Mouse (Mus musculus) liver, adult 2 months (tissue): ENCODE measurements at regions not wholly inside any gene's neighbourhood (a gene's known extent, or its start where the extent isn't known, plus 50 kb on each side); places are given as distances from the start of the nearest gene placed in this dataset.

Experiments used
- DNase-seq: peaks from one replicate; pipeline ENCODE4 v3.0.0-alpha.2; 2011; ENCODE audit warnings: low read depth, low spot score; ENCODE audit errors: extremely low read depth
- H3K27ac ChIP-seq: fragments of 200-500 bp; replicated peaks from 2 replicates; pipeline ENCODE4 v1.5.1; 2012; ENCODE audit warnings: low read depth, mild to moderate bottlenecking, control low read depth, inconsistent platforms, low read length; ENCODE audit not compliant: insufficient read depth
- H3K27me3 ChIP-seq: fragments of 200-500 bp; 2 replicates; pipeline ENCODE4 v1.6.1; 2012; ENCODE audit warnings: mild to moderate bottlenecking, moderate library complexity, low read length, inconsistent platforms; ENCODE audit not compliant: control insufficient read depth, insufficient read depth
- H3K36me3 ChIP-seq: fragments of 200-500 bp; 2 replicates; pipeline ENCODE4 v1.6.1; 2012; ENCODE audit warnings: low read length, inconsistent platforms; ENCODE audit not compliant: control insufficient read depth, insufficient read depth
- H3K4me1 ChIP-seq: fragments of 200-500 bp; 2 replicates; pipeline ENCODE4 v1.6.1; 2011; ENCODE audit warnings: low read length; ENCODE audit not compliant: control insufficient read depth, insufficient read depth
- H3K4me3 ChIP-seq: fragments of 200-500 bp; 2 replicates; pipeline ENCODE4 v1.5.1; 2011; ENCODE audit warnings: low read depth, mild to moderate bottlenecking, control low read depth, low read length, moderate library complexity; ENCODE audit not compliant: insufficient read depth
- H3K79me2 ChIP-seq: fragments of 200-500 bp; 2 replicates; pipeline ENCODE4 v1.6.1; 2012; ENCODE audit warnings: inconsistent platforms, mild to moderate bottlenecking, low read length, moderate library complexity; ENCODE audit not compliant: control insufficient read depth, insufficient read depth
- H3K9ac ChIP-seq: fragments of 200-500 bp; 2 replicates; pipeline ENCODE4 v1.6.1; 2012; ENCODE audit warnings: low read depth, mild to moderate bottlenecking, control low read depth, inconsistent platforms, low read length
- CTCF ChIP-seq: fragments of 200-500 bp; IDR thresholded peaks from 2 replicates; pipeline ENCODE4 v1.5.1; 2011; ENCODE audit warnings: low read depth, low read length, control low read depth
- POLR2A ChIP-seq: fragments of 200-500 bp; IDR thresholded peaks from 2 replicates; pipeline ENCODE4 v1.6.1; 2011; ENCODE audit warnings: low read length, control low read depth; ENCODE audit not compliant: insufficient read depth; ENCODE audit errors: extremely low read depth
- WGBS: fragments of 180-500 bp; shearing (Covaris S2); methylation state at CpG from one replicate; pipeline ENCODE4 v1.1.7; 2018; 5-methylcytosine and 5-hydroxymethylcytosine counted together

DNA sequence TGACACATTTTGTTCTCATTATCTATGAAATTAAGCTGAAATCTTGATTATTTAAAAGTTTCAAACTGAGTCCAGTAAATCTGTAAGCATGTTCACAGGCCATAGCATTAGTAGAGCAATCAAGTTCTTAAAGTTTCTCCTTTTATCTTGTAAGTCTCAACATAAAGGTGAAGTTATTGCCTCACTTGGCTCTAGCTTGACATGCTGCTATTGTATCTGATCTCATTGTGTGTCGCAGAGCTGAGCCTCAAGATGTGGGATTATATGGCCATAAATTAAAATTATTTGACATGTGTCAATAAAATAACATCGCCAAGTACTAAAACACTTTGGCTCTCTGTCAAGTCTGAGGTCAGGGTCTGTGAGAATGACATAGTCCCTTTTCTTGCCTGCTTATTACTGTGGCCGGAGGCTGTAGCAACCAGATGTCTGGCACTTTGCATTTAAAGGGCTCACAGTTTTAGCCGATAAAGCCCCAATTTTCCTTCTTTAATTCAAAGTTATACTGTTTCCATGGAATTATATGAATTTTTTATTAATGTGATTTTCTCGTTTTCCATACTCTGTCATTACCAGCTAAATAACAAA is 775.8 kb downstream of the A830018L16Rik start:
- Histone ChIP-seq H3K79me2 (no peaks in the 10 kb centered on the region), H3K27ac (no peak overlapping the region), H3K36me3 (no peaks in the 10 kb centered on the region), H3K9ac (no peak overlapping the region), H3K4me1 (no peaks in the 10 kb centered on the region), H3K27me3 (no peaks in the 10 kb centered on the region), H3K4me3 (no peak overlapping the region)
- no peak for TF ChIP-seq CTCF
- DNase-seq: no peak
- 74% methylated on average over 5 of the region's 5 CpGs for WGBS

GRCm38 (mm10) chr1:12192588-12192987 is 778.7 kb downstream of the A830018L16Rik start:
- Histone ChIP-seq H3K79me2 (no peaks in the 10 kb centered on the region), H3K27ac (no peak overlapping the region), H3K4me1 (no peaks in the 10 kb centered on the region), H3K9ac (no peak overlapping the region), H3K36me3 (no peaks in the 10 kb centered on the region), H3K27me3 (no peaks in the 10 kb centered on the region), H3K4me3 (no peak overlapping the region)
- no peak for DNase-seq
- WGBS: 79% methylated on average over 1 of the region's 1 CpGs
- TF ChIP-seq POLR2A: no peak
- TF ChIP-seq CTCF: no peak

DNA sequence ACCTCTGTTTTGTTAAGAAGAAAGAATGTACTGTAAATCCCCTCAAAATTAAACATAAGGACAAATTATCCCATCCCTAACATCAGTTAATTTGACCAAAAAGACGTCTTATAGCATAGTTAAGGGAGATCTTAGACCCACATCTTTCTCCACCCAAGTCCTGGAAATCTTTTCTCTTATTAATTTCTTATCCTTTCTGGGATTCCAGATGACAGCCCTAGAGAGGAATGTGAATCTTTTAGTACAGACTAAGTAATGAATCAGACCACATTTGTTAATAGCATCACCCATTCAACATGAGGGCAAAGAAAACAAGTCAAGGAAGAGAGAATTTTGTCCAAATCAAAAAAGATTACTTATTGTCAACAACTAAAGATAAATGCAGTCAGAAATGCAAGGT is 817.2 kb downstream of the A830018L16Rik start:
- H3K9ac ChIP-seq: no peak overlapping the region
- 41% methylated on average over 1 of the region's 1 CpGs for WGBS
- H3K27ac ChIP-seq: no peak overlapping the region

DNA sequence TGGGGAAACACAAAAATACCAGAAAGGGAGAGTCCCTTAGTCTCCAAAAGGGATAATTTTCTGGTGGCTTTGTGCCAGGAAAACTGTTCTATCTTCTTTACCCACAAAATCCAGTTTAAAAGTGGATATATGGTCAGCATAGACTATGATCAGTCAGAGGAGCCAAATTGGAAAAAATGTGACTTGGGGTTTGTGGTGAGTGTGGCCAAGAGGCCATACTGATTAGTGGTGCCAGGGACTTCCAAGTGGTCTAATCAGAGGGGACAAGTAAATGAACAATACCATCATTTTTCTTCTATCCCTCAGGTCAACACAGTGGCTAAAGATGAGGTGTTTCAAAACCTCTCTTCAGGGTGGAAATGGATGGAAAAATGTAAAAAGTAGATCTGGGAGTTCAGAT is 828.2 kb downstream of the A830018L16Rik start:
- H3K79me2 ChIP-seq: no peaks in the 10 kb centered on the region
- H3K4me3 ChIP-seq: no peak overlapping the region
- no peak overlapping the region for H3K9ac ChIP-seq
- H3K27ac ChIP-seq: no peak overlapping the region
- no peaks in the 10 kb centered on the region for H3K27me3 ChIP-seq
- H3K4me1 ChIP-seq: no peaks in the 10 kb centered on the region
- H3K36me3 ChIP-seq: no peaks in the 10 kb centered on the region
- no peak for DNase-seq
- TF ChIP-seq CTCF: no peak
- TF ChIP-seq POLR2A: no peak

More for the DNA sequence above, 817.2 kb downstream of the A830018L16Rik start:
- Histone ChIP-seq H3K79me2 (no peaks in the 10 kb centered on the region), H3K4me3 (no peak overlapping the region), H3K4me1 (no peaks in the 10 kb centered on the region), H3K27me3 (no peaks in the 10 kb centered on the region), H3K36me3 (no peaks in the 10 kb centered on the region)
- no peak for TF ChIP-seq CTCF
- DNase-seq: no peak

GRCm38 (mm10) chr1:12282493-12282892 is 868.6 kb downstream of the A830018L16Rik start:
- no peaks in the 10 kb centered on the region for H3K27me3 ChIP-seq
- no peaks in the 10 kb centered on the region for H3K79me2 ChIP-seq
- no peaks in the 10 kb centered on the region for H3K4me1 ChIP-seq
- 85% methylated on average over 4 of the region's 4 CpGs for WGBS
- no peak for DNase-seq
- H3K27ac ChIP-seq: no peak overlapping the region
- no peaks in the 10 kb centered on the region for H3K36me3 ChIP-seq
- TF ChIP-seq CTCF (no peak), POLR2A (no peak)
- H3K4me3 ChIP-seq: no peak overlapping the region
- no peak overlapping the region for H3K9ac ChIP-seq

GRCm38 (mm10) chr1:12285551-12285950 is 871.6 kb downstream of the A830018L16Rik start:
- TF ChIP-seq POLR2A (no peak), CTCF (no peak)

More at GRCm38 (mm10) chr1:12285551-12285950, 871.6 kb downstream of the A830018L16Rik start:
- Histone ChIP-seq H3K9ac (no peak overlapping the region), H3K4me1 (no peaks in the 10 kb centered on the region), H3K36me3 (no peaks in the 10 kb centered on the region), H3K27ac (no peak overlapping the region), H3K79me2 (no peaks in the 10 kb centered on the region), H3K4me3 (no peak overlapping the region), H3K27me3 (no peaks in the 10 kb centered on the region)
- peak; percentile 40 for DNase-seq
- WGBS: 68% methylated on average over 6 of the region's 6 CpGs
